Mouse (Mus musculus) spleen, adult 18-20 months (tissue): Measurements from ENCODE around the gene Megf8.

Experiments
- DNase-seq, 2 experiments: peaks; one replicate each; pipeline ENCODE4 v3.0.0; 2022; ENCODE audit warnings: mixed read lengths in 2 of 2

The Megf8 gene

DNA sequence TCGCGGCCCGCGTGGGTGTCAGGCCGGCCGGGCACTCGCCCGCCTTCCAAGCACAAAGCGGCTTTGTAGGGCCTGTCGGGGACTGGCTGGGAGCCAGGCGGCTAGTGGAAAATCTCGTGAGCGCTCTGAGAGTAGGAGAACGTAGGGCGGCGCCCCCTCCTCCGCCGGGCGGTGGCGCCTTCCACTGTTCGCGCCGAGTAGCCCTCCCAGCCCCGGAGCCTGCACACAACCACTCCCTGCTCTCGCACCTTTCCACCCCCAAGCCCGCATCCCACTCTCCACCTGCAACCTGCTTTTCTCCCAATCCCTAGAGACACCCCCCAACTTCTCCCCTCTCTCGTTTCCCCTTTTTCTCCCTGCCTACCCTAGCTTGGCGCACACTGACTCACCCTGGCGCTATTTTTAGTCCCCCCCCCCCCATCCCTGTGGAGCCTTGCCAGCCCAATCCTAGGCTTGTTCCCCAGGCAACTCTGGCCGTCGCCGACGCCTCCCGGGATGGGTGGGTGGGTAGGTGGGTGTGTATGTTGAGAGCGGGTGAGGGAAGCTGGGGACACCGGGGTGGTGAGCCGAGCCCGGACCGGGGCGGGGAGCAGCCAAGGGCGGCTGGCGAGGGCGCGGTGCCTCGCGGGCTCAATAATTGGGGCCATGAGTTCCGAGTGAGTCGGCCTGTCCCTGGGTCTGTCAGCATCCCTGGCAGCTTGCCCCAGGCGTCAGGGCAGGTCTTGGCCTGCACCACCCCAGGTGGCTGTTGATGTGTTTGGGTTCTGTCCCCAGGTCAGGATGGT is 37.7 kb upstream of the Megf8 start:
- DNase-seq = peak; percentile 80 to 85

DNA sequence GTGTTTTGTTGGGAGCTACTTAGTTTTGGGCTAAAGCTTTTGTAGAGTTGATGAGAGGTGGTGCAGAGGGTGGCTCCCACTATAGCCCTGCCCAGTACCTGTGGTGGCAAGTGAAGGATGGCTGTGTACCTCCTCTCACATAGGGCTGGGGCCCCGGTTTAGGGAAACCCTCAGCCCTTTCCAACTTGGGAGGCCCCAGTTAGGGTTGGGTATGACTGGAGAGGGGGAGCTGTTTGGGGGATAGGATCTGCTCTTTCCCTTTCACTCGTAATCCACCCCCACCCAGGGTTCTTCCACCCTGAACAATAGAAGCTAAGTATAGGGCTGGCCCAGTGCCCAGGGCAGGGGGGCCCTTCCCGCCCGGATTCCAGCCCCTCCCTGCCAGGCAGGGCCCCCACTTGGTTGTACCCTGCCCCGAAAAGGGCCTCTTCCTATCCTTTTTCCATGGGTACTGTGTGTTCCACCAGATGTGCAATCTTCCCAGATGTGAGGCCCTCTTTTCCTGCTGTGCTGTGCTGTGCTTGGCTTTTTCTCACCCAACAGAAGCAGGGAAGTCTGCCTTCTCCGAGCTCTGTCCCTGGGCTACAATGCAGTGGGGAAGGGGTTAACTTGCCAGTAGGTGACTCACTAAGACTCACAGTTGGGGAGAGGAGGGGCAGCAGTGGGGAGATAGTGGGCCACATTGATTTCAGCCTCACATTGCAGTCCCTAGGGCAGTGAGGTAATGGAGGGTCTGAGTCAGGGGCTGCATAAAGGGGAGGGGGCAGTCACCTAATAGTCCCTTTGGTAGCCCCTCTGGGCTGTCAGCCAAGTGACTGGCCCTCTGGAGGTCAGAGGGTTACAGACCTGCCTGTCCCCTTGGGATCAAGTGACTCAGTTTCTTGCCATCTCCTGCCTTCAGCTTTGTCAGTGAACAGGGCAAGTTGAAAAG is 36.8 kb upstream of the Megf8 start:
- DNase-seq = no peak

DNA sequence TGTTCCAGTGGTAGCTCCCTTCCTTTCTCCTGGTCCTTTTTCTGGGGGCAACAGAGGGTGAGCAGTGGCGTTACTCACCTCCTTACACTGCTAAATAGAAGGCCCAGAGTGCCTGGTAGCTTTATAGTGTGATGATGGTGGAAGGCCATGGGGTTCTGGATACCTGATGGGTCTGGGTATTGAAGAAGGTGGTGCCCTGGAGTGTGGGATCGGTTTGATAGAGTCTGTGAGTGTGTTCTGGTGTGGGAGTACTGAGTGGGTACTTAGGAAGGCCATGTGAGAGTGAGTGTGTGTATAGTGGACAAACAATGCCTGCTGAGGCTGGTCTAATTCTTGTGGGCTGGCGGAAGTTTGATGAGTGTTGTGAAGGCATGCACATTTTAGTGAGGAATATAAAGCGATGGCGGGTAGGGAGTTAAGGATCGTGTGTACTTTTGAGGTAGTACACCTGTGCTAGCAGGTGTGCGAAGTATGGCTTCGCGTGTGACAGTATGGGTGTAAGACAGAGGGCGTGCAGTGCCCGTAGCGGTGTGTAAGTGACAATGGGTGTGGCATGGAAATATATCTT is 35.7 kb upstream of the Megf8 start:
- no peak for DNase-seq

DNA sequence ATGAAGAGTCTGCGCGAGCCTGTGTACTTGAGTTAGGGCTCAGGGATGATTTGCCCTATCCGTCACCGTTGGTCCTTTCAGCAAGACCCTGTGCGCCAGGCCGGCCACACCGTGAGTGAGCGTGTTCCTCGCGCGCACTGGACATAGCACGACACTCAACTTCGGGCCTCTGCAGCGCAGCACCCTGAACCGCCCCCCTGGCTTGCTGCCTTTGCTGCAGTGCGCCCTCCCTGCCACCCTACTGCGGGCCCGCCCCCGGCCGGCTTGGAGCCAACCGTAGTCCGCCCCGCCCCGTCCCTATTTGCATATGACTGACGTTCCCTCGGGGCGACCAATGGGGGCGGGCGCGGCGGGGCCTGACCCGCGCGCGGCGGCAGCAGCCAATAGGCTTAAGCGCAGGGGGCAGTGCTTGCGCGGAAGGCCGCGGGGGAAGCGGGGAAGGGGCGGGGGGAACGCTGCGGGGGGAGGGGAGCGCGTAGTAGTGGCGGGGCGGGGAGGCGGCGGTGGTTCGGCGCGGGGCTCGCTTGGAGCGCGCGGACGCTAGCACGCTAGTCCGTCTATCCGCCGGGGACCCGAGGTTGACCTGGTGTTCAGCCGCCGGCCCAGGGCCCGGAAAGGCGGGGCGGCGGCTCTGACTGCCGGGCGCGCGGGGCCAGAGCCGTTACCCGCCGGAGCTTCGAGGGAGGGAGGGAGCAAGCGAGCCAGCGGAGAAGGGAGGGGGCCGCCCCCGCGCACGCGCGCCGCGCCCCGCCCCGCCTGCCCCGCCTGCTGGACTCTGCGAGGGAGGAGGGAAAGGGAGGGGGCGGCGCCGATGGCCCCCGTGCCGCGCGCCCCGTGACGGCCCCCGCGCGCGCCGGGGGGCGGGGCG is 35.0 kb upstream of the Megf8 start:
- DNase-seq = peak; percentile 97

DNA sequence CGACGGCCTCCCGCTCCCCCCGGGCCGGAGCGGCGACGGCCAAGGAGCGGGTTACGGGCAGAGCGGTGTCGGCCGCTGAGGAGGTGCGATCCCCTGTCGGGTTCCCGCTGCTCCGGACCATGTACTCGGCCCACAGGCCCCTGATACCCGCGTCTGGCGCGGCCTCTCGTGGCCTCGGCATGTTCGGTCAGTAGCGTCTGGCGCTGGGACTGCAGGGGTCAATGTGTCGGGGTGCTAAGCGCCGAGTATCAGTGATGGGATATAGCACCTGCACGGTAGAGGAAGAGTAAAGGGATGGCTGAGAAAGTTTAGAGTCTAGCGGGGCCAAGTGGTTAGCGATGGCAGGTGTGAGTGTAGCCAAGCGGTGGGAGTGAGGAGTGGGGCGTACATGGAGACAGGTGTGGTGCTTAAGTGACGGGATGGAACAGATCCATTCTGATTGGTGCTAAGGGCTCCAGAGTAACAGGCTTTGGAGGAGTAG is 34.2 kb upstream of the Megf8 start:
- no peak for DNase-seq

DNA sequence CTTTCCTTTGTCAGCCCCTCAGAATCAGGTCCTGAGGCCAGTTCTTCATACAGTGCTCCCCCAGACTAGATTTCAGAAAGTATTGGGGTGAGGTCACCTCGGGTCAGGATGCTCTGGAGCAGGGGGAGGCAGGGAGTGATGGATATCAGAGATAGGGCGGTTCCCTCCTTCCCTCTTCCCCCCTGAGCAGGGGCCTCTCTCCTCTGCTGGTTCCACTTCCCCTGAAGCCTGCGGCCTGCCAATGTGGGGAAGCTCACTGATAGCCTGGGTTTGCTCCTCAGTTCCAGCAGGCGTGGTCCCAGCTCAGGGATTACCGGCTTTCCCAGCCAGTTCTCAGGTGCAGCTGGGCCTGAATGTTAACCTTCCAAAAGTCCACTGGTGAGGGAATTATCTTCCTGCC is 33.3 kb upstream of the Megf8 start:
- no peak for DNase-seq

DNA sequence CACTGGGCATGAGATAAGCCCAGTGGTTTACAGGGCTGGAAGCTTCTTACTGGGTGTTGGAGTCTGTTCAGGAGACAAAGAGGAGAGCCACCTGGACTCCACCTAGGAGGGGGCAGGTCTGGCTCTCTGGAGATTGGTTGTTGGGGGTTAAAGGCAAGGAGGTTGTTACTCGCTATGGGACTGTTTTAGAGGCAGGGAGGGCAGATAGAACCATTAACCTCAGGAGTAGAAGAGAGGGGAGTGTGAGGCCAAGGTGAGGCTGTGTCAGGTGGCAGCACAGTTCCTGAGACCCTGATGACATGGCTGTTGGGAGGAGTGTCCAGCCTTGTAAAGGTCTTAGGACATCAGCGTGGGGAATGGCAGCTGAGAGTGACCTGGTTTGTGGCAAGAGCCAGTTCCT is 32.8 kb upstream of the Megf8 start:
- DNase-seq = no peak

DNA sequence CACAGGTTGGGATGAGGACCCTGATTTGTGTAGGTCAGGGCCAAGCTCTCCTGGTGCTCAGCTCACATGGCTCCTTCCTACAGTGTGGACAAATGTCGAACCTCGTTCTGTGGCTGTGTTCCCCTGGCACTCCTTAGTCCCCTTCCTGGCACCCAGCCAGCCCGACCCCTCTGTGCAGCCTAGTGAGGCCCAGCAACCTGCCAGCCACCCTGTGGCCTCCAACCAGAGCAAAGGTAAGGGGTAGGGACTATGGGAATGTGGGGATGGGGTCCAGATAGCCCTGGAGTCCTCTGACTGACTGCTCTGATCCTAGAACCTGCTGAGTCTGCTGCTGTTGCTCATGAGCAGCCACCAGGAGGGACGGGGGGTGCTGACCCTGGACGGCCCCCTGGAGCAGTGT is 32.2 kb upstream of the Megf8 start:
- DNase-seq = no peak

DNA sequence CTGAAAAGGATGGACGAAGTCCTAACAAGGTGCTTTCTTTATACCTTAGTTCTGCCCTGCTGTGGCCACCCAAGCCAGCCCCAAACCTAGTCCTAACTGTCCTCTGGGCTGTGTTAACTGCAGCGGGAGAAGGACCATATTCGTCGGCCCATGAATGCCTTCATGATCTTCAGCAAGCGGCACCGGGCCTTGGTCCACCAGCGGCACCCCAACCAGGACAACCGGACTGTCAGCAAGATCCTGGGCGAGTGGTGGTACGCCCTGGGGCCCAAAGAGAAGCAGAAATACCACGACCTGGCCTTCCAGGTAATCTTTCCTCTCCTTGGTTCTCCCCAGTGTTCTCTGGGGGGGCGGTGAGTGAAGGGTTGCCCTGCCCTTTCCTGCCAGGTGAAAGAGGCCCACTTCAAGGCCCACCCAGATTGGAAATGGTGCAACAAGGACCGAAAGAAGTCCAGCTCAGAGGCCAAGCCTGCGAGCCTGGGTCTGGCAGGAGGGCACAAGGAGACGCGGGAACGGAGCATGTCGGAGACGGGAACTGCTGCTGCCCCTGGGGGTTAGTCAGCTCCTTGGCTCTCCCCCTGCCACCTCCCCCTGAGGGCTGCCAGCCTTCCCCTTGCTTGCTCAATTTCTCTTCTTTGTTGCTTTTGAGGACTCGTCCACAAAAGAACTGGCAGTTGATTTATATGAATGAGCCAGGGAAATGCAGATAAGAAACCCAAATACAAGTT is 31.3 kb upstream of the Megf8 start:
- no peak for DNase-seq

DNA sequence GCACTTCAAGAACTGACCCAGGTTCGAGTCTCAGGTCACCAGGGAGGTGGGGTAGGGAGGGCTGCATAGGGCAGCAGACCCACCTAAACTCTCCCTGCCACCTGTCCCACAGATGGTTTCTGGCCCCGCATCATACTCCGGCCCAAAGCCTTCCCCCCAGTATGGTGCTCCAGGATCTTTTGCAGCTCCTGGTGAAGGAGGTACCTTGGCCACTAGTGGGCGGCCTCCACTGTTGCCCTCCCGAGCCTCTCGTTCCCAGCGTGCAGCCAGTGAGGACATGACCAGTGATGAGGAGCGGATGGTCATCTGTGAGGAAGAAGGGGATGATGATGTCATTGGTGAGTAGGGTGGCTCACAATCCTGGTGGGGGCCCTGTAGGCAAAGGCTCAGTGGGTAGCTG is 30.0 kb upstream of the Megf8 start:
- no peak for DNase-seq

DNA sequence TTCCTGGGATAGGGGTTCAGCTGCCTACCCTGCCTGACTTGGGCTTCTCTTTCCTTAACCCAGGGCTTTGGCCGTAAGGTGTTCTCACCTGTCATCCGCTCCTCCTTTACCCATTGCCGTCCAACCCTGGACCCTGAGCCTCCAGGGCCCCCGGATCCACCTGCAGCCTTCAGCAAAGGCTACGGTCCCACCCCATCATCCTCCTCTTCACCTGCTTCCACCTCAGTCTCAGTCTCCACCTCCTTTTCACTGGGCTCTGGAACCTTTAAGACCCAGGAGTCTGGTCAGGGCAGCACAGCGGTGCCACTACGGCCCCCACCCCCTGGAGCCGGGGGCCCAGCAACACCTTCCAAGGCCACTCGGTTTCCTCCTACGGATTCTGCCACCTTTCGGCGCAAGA is 29.0 kb upstream of the Megf8 start:
- no peak for DNase-seq

DNA sequence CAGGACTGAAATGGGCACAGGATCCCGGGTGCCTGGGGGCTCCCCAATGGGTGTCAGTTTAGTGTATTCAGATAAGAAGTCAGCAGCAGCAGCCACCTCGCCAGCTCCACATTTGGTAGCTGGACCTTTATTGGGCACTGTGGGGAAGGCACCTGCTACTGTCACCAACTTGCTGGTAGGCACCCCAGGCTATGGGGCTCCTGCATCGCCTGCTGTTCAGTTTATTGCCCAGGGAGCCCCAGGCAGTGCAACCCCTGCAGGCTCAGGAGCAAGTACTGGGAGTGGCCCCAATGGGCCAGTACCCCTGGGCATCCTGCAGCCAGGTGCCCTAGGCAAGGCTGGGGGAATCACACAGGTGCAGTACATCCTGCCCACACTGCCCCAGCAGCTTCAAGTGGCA is 28.2 kb upstream of the Megf8 start:
- DNase-seq = no peak

DNA sequence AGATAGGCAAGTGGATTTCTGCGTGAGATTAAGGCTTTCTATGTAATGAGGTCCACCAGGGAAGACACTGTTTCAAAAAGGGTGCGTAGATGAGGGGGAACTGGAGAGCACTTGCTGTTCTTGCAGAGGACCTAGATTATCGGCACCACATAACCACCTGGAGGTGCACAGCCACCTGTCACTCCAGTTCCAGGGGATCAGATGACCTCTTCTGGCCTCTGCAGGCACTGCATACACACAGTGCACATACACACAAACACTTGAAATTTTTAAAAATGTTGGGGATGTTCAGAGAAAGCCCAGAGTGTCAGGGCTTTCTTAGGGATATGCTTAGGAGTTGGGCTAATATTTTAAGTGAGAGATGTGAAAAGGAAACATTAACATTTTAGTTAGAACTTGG is 27.0 kb upstream of the Megf8 start:
- DNase-seq = no peak

DNA sequence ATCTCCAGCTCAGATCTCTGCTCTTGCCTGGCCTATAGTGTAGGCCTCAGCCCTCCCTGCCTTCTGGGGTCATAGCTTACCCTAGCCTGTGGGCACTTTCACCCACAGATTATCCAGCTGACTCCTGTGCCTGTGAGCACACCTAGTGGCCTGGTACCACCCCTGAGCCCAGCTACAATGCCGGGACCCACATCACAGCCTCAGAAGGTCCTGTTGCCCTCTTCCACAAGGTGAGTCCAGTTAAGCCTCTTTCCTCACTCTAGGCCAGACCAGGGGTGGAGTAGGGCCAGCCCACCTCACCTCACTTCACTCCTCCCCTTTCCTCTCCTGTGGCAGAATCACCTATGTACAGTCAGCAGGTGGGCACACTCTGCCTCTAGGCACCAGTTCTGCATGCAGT is 26.5 kb upstream of the Megf8 start:
- DNase-seq = no peak

DNA sequence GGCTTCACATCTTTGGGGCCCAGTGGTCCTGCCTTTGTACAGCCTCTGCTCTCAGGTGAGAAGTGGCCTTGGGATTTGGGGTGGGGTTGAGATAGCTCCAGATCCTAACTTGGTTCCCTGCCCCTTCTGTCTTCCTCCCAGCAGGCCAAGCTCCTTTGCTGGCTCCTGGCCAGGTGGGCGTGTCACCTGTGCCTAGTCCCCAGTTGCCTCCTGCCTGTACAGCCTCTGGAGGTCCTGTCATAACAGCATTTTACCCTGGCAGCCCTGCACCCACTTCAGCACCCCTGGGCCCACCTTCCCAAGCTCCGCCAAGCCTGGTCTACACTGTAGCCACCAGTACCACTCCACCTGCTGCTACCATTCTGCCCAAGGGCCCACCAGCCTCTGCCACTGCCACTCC is 26.1 kb upstream of the Megf8 start:
- DNase-seq = peak in 1 of 2 experiments; percentile 18

DNA sequence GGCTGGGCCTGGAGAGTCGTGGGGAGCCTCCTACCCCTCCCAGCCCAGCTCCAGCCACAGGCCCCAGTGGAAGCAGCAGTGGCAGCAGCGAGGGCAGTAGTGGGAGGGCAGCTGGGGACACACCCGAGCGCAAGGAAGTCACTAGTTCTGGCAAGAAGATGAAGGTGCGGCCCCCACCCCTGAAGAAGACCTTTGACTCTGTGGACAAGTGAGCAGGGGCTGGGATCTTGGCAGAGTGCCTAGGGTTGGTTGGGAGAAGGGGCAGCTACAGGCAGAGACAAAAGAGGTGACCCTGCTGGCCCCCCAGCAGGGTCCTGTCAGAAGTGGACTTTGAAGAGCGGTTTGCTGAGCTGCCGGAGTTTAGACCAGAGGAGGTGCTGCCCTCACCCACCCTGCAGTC is 24.9 kb upstream of the Megf8 start:
- DNase-seq = no peak

DNA sequence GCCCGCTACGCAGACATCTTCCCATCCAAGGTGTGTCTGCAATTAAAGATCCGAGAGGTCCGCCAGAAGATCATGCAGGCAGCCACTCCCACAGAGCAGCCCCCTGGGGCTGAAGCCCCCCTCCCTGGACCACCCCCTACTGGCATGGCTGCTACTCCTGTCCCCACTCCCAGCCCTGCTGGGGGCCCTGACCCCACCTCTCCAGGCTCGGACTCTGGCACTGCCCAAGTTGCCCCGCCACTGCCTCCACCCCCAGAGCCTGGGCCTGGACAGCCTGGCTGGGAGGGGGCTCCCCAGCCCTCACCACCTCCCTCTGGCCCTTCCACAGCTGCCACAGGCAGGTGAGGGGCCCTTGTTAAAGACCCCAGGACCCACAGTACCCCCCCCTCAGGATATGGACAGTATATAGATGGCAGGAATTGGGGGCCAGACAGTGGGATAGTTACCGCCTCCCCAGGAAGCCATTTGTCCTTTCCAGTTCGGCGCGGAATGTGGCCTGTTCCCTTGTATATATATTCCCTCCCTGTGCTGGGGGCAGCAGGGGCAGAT is 23.7 kb upstream of the Megf8 start:
- DNase-seq = no peak

DNA sequence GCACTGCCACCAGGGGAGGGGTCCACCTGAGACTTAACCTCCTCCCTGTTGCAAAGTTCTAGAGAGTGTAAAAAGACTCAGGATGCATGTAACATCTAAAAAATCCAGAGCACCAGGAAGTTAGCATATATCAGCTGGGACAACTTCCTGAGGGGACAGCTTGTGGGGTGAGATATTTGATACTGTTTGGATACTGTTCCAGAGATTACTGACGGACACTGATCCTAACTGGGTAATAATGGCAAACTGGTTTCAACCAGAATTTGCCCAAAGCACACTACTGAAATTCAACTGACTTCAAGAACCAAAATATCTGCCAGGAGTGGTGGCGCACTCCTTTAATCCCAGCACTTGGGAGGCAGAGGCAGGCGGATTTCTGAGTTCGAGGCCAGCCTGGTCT is 22.5 kb upstream of the Megf8 start:
- DNase-seq = no peak

DNA sequence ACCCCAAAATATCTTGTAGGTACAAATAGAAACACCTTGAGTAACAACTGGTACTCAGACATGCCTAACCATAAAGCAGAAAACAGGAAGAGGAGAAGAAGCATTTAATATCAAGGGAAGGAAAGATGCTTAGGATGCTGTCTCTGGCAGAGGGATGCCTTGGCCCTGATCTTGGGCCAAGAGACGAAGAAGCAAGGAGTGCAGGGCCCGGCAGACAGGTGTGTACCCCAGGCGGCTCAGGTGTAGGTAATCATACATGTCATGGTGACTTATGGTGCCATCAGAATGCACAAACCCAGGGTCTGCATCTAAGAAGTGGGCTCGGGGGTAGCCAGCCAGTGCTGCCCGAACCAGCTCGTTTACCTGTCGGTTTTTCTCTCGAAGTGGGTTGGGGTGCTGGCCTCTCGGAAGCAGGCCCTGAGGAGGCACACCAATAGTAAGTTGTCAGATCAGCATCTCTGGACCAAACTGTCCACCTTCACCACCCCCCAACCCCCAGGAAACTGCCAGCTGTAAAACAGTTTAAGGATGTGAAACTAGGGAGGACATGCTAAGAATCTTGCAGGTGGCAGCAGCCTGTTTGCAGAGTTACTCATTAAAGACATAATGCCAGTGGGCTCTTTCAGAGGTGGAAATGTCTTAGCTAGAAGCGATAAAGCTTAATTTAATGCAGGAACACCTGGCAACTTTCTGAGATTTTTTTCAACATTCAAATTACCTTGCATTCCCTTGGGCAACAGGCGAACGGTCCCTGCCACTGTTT is 21.8 kb upstream of the Megf8 start:
- no peak for DNase-seq

DNA sequence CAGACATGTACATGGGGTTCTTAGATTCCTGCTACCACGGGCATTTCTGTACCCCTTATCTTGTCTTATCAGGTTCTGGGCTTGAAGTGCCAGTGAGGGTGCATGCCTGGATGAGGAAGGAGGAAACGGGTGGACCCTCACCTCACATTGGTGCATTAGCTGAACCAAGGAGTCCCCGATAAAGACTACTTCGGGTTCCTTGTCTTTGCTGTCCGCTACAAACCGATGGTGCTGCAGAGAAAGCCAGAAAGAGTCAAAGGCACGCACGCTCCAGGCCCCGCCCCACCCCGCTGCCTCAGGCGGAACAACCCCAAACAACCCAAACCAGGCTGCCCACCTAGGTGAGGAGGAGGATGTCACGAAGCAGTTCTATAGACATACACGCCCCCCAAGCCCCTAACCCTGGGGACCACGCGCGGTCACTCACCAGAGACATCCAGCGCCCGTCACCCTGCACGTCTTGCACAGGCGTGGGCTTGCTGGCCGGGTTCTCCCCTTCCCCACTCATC is 20.0 kb upstream of the Megf8 start:
- DNase-seq = peak; percentile 38 to 60
